Mouse (Mus musculus): ENCODE data around the gene R3hdml. TPM values are rescaled to one million over a fixed set of nuclear protein-coding genes. Genes with fewer than 3 reads are reported as not detected.

Gene R3hdml
- total and polyA plus RNA-seq, 3 experiments, result not detected

DNA sequence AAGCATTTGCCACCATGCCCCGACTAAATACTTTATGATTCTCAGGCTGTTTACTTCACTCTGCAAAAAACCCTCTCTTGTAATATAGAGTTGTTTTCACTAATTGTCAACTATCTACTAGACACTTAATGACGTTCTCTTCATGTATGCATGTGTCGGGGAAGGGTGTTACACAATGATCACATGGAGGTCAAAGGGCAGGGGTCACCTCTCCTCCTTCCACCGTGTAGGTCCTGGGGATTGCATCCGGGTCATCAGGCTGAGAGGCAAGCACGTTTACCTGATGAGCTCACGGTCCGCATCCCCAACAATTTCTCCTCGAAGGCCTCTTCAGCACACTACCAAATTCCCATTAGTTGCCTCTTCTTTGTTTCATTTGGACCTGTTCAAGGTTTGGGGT is 41.1 kb downstream of the R3hdml start:
- in situ Hi-C loops (cut with MboI; ENCODE audit: low pct_ligation_motif_present, low pct_unique_long_range_greater_than_20kb, low sequenced_read_pairs), result loop anchor here (10.0 kb wide), 2 partner anchors 62 to 202 kb away; no protein-coding TSS in a partner anchor

GRCm38 (mm10) chr2:163534958-163535524 is 42.9 kb downstream of the R3hdml start:
- no peaks in the 10 kb centered on the region for H3K79me2 ChIP-seq (replicated peaks; ENCODE audit: control insufficient read depth, extremely low read depth, insufficient read depth, poor library complexity, severe bottlenecking)
- DNase-seq (ENCODE audit: extremely low read depth), result peak; percentile 75
- in situ Hi-C loops (cut with MboI; ENCODE audit: low pct_ligation_motif_present, low pct_unique_long_range_greater_than_20kb, low sequenced_read_pairs), result loop anchor here (10.0 kb wide), 2 partner anchors 60 to 200 kb away; no protein-coding TSS in a partner anchor
- peaks cover 2% of the 10 kb centered on the region for H3K9me3 ChIP-seq (replicated peaks; ENCODE audit: low read length)
- H3K4me1 ChIP-seq (ENCODE audit: control insufficient read depth in 1 of 2, insufficient read depth in 2 of 2), result peaks cover 0 to 9% of the 10 kb centered on the region in 2 experiments; a peak in 2 of 4 replicates
- H3K27ac ChIP-seq (ENCODE audit: insufficient read depth, low read depth), result no peak overlapping the region
- no peak overlapping the region for H3K4me3 ChIP-seq (replicated peaks in 1 of 3; ENCODE audit: low read depth in 2 of 3, low read length in 2 of 3, poor library complexity in 1 of 3)
- peaks cover 83% of the 10 kb centered on the region for H3K27me3 ChIP-seq (replicated peaks)
- no peak for TF ChIP-seq CHD2 (IDR thresholded peaks at IDR 0.05; ENCODE audit: low read length)
- no peak for TF ChIP-seq JUND (conservative IDR thresholded peaks at IDR 0.05; ENCODE audit: low read depth, low read length)
- TF ChIP-seq SMC3 (IDR thresholded peaks at IDR 0.05; ENCODE audit: low read depth, low read length), result peak; percentile 66
- no peak for TF ChIP-seq NRF1 (IDR thresholded peaks at IDR 0.05; ENCODE audit: low read depth, low read length)
- TF ChIP-seq ZC3H11A (IDR thresholded peaks at IDR 0.05; ENCODE audit: low read depth, low read length), result no peak
- no peak for TF ChIP-seq MEF2A (IDR thresholded peaks at IDR 0.05; ENCODE audit: borderline replicate concordance, low read depth, low read length)
- peak; percentile 88 for TF ChIP-seq MAFK (IDR thresholded peaks at IDR 0.05; ENCODE audit: insufficient replicate concordance, low read length)
- TF ChIP-seq CTCF (conservative IDR thresholded peaks at IDR 0.05 in 1 of 2, IDR thresholded peaks at IDR 0.05 in 1 of 2; ENCODE audit: low read depth in 2 of 2, low read length in 2 of 2), result peak; percentile 85 to 87
- TF ChIP-seq CHD1 (IDR thresholded peaks at IDR 0.05; ENCODE audit: low read depth, low read length), result no peak
- TF ChIP-seq ZKSCAN1 (IDR thresholded peaks at IDR 0.05; ENCODE audit: borderline replicate concordance, low read depth, low read length), result no peak
- TF ChIP-seq ZNF384 (IDR thresholded peaks at IDR 0.05; ENCODE audit: low read depth, low read length), result no peak
- peak; percentile 74 for TF ChIP-seq RAD21 (IDR thresholded peaks at IDR 0.05; ENCODE audit: low read depth, low read length)
- TF ChIP-seq MAZ (IDR thresholded peaks at IDR 0.05; ENCODE audit: low read depth, low read length), result no peak
- TF ChIP-seq MXI1 (IDR thresholded peaks at IDR 0.05; ENCODE audit: low read depth, low read length), result no peak
- no peak for TF ChIP-seq E2F4 (IDR thresholded peaks at IDR 0.05; ENCODE audit: insufficient replicate concordance, low read depth, low read length)
- H3K9ac ChIP-seq (ENCODE audit: insufficient read depth, low read depth), result no peak overlapping the region
- dilution Hi-C loops (cut with MboI; ENCODE audit: extremely low pct_ligation_motif_present, extremely low pct_unique_long_range_greater_than_20kb, low sequenced_read_pairs), result no loop called here
- no peak overlapping the region for H3K4me2 ChIP-seq (ENCODE audit: insufficient read depth, low read depth, poor library complexity, severe bottlenecking)
- no peaks in the 10 kb centered on the region for H3K36me3 ChIP-seq (replicated peaks in 1 of 2; ENCODE audit: control insufficient read depth in 1 of 2, insufficient read depth in 1 of 2, low read length in 1 of 2)

More for the DNA sequence above, 41.1 kb downstream of the R3hdml start:
- H3K27me3 ChIP-seq (replicated peaks), result peaks cover 80% of the 10 kb centered on the region
- no peak overlapping the region for H3K9ac ChIP-seq (ENCODE audit: insufficient read depth, low read depth)
- TF ChIP-seq NELFE (IDR thresholded peaks at IDR 0.05; ENCODE audit: low read depth, low read length), result no peak
- TF ChIP-seq MAX (IDR thresholded peaks at IDR 0.05; ENCODE audit: low read length), result no peak
- no peak for TF ChIP-seq KAT2A (IDR thresholded peaks at IDR 0.05; ENCODE audit: insufficient replicate concordance, low read length)
- TF ChIP-seq MAFK (IDR thresholded peaks at IDR 0.05; ENCODE audit: insufficient replicate concordance, low read length), result no peak
- H3K4me1 ChIP-seq (ENCODE audit: control insufficient read depth in 1 of 2, insufficient read depth in 2 of 2), result peaks cover 0 to 4% of the 10 kb centered on the region in 2 experiments; a peak in 1 of 4 replicates
- H3K79me2 ChIP-seq (replicated peaks; ENCODE audit: control insufficient read depth, extremely low read depth, insufficient read depth, poor library complexity, severe bottlenecking), result no peaks in the 10 kb centered on the region
- peaks cover 2% of the 10 kb centered on the region for H3K9me3 ChIP-seq (replicated peaks; ENCODE audit: low read length)
- H3K4me2 ChIP-seq (ENCODE audit: insufficient read depth, low read depth, poor library complexity, severe bottlenecking), result no peak overlapping the region
- no peaks in the 10 kb centered on the region for H3K36me3 ChIP-seq (replicated peaks in 1 of 2; ENCODE audit: control insufficient read depth in 1 of 2, insufficient read depth in 1 of 2, low read length in 1 of 2)
- no peak for DNase-seq (ENCODE audit: extremely low read depth)
- dilution Hi-C loops (cut with MboI; ENCODE audit: extremely low pct_ligation_motif_present, extremely low pct_unique_long_range_greater_than_20kb, low sequenced_read_pairs), result no loop called here
- no peak overlapping the region for H3K4me3 ChIP-seq (replicated peaks in 1 of 3; ENCODE audit: low read depth in 2 of 3, low read length in 2 of 3, poor library complexity in 1 of 3)
- no peak overlapping the region for H3K27ac ChIP-seq (ENCODE audit: insufficient read depth, low read depth)
